Mouse (Mus musculus) small intestine, adult 2 months (tissue): ENCODE measurements around the gene Med12l. TPM values are rescaled to one million over a fixed set of nuclear protein-coding genes. Genes with fewer than 3 reads are reported as not detected.

Experiments used
- H3K27ac ChIP-seq: fragments of 200-500 bp; 2 replicates; pipeline ENCODE4 v1.5.1; 2012; ENCODE audit warnings: low read depth, low read length, control low read depth, inconsistent platforms; ENCODE audit not compliant: insufficient read depth
- H3K27me3 ChIP-seq: fragments of 200-500 bp; 2 replicates; pipeline ENCODE4 v1.6.1; 2012; ENCODE audit warnings: mild to moderate bottlenecking, moderate library complexity, low read length, inconsistent platforms; ENCODE audit not compliant: control insufficient read depth, insufficient read depth
- H3K36me3 ChIP-seq: fragments of 200-500 bp; 2 replicates; pipeline ENCODE4 v1.6.1; 2012; ENCODE audit warnings: mild to moderate bottlenecking, low read length, control low read depth, inconsistent platforms; ENCODE audit not compliant: control insufficient read depth, insufficient read depth
- H3K4me1 ChIP-seq: fragments of 200-500 bp; 2 replicates; pipeline ENCODE4 v1.6.1; 2012; ENCODE audit warnings: low read length, inconsistent platforms, mixed read lengths; ENCODE audit not compliant: control insufficient read depth, insufficient read depth, insufficient read length
- H3K4me3 ChIP-seq: fragments of 200-500 bp; 2 replicates; pipeline ENCODE4 v1.5.1; 2012; ENCODE audit warnings: low read depth, mild to moderate bottlenecking, control low read depth, inconsistent platforms, low read length, moderate library complexity
- CTCF ChIP-seq: fragments of 200-500 bp; IDR thresholded peaks from 2 replicates; pipeline ENCODE4 v1.5.1; 2012; ENCODE audit warnings: low read depth, mild to moderate bottlenecking, control low read depth, inconsistent platforms, low read length, moderate library complexity, mixed read lengths; ENCODE audit not compliant: insufficient replicate concordance, insufficient read length; ENCODE audit errors: extremely low read depth
- POLR2A ChIP-seq: fragments of 200-500 bp; IDR thresholded peaks from 2 replicates; pipeline ENCODE4 v1.6.1; 2012; ENCODE audit warnings: low read depth, mild to moderate bottlenecking, control low read depth, inconsistent platforms, low read length, moderate library complexity
- WGBS: fragments of 180-500 bp; shearing (Covaris S2); methylation state at CpG from one replicate; pipeline ENCODE4 v1.1.7; 2018; 5-methylcytosine and 5-hydroxymethylcytosine counted together
- polyA plus RNA-seq: library from polyadenylated mRNA; depleted of rRNA; stranded (reverse); fragments of >200 nt; gene quantifications from 2 replicates; pipeline ENCODE4 v1.2.3, GENCODE M21; 2012; rRNA removed

Gene Med12l
- polyA plus RNA-seq, 1 experiment, result 0.43 TPM

DNA sequence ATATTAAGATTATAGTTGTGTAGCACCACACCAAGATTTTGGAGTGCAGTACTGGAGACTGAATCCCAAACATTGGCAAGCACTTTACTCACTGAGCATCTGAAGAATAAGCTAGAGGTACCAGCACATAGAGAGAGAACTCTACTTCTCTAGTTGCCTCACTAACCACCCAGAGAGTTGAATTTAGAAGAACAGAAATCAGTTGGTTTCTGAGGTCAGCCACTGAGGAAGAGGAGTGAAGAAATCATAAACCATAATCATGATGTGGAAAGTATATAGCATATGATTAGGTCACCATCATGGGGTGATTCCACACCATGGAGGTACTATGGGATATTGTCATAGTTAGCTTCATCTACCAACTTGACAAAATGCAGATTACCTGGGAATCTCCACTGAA is 346.1 kb downstream of the Med12l start:
- Histone ChIP-seq H3K4me3 (no peak overlapping the region), H3K27me3 (no peaks in the 10 kb centered on the region), H3K4me1 (no peaks in the 10 kb centered on the region), H3K36me3 (no peaks in the 10 kb centered on the region), H3K27ac (no peak overlapping the region)
- TF ChIP-seq POLR2A, result no peak
- no peak for TF ChIP-seq CTCF

DNA sequence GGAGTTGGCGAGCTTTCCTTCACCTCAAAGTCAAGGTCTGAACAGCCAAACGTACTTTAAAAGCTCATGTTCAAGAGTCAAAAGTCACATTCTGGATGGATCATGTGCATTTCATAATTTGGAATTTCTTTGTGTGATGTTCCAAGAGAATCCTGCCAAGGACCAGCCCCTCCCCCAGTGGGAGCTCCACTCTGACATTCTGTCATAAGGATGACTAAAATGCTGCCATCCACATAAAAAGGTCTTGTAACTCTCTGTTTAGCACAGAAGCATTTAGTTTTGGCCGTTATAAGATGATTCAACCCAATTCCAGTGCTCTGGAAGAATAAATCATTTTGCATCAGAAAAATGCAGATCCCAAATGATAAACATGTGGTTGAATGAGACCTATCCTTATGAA is 348.5 kb downstream of the Med12l start:
- H3K27ac ChIP-seq, result no peak overlapping the region
- H3K4me3 ChIP-seq, result no peak overlapping the region
- 83% methylated on average over 3 of the region's 3 CpGs for WGBS
- no peak for TF ChIP-seq POLR2A
- no peak for TF ChIP-seq CTCF
- no peaks in the 10 kb centered on the region for H3K36me3 ChIP-seq
- H3K4me1 ChIP-seq, result no peaks in the 10 kb centered on the region
- H3K27me3 ChIP-seq, result no peaks in the 10 kb centered on the region

DNA sequence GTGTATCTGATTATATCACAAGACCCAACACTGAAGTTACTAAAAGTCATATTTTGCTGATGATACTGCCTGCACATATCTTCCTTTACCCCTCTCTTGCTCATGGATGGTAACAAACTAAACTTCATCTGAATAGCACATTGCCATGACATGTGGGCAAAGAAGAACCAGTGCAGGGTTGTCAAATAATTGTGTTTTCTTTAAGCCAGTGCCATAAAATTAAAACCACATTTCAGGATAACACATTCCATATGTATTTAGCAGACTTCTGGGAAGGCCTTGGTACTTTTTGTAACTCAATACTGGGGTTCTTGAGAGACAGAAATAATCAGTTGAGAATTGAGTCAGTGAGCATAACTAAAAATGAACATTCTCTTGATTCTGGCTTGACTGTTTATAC is 354.5 kb downstream of the Med12l start:
- Histone ChIP-seq H3K36me3 (no peaks in the 10 kb centered on the region), H3K27me3 (no peaks in the 10 kb centered on the region), H3K4me3 (no peak overlapping the region), H3K4me1 (no peaks in the 10 kb centered on the region), H3K27ac (no peak overlapping the region)
- TF ChIP-seq CTCF (no peak), POLR2A (no peak)

DNA sequence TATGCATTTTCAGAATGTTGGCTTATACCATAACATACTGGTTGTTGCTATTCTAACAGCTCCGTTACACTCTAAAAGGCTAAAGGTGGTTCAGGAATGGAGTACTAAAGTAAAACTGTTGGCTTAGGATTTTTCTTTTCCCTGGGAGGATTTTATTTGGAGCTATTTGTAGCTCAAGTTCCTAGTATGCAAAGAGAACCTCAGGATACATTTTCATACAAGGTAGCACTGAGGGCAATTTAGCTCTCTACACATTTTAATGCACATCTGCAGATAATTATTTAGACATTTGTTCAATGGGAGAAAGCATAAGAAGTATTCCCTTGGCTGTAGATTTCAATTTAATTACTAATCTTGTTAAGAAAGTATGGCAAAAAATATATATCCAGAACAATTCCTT is 356.3 kb downstream of the Med12l start:
- Histone ChIP-seq H3K36me3 (no peaks in the 10 kb centered on the region), H3K27me3 (no peaks in the 10 kb centered on the region), H3K27ac (no peak overlapping the region), H3K4me3 (no peak overlapping the region), H3K4me1 (no peaks in the 10 kb centered on the region)
- TF ChIP-seq POLR2A, result no peak
- no peak for TF ChIP-seq CTCF
- WGBS, result 94% methylated on average over 1 of the region's 1 CpGs

Other genes starting within 250 kb of the Med12l start
- not detected in 2 replicates for gene Mindy4b-ps, start 183.5 kb upstream of the Med12l start, polyA plus RNA-seq
- gene Clrn1, start 120.5 kb upstream of the Med12l start, polyA plus RNA-seq, result not detected in 2 replicates
- gene Gpr171, start 96.0 kb downstream of the Med12l start, polyA plus RNA-seq, result 0.32 and 0.49 TPM in 2 replicates
- gene P2ry14, start 147.8 kb downstream of the Med12l start, polyA plus RNA-seq, result 3.4 TPM in 2 replicates
- not detected in 2 replicates for gene Gpr87, start 189.3 kb downstream of the Med12l start, polyA plus RNA-seq
- gene P2ry13, start 205.1 kb downstream of the Med12l start, polyA plus RNA-seq, result 0.50 and 0.74 TPM in 2 replicates